Mouse (Mus musculus): Measurements from ENCODE around the gene Whrn.

DNA sequence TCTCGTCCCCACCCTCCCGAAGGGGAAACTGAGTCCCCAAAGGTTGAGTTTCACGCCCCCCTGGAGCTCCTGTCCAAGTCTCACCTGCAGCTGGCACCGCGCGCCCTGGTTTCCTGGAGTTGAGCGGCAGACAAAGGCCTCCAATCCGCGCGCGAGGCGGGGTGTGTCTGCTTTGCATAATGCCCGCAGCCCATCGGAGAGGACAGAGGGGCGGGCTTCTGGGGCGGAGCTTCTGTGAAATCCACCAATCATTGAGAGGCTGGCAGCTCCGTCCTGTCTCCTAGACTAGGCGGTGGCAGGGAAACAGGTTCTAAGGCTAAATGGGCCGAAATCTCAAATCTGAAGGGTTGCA, 85.2 kb downstream of the Whrn start:
- TF ChIP-seq CTCF (IDR thresholded peaks at IDR 0.05; ENCODE audit: insufficient read depth, low read depth, low read length) (no peak), POLR2A (IDR thresholded peaks at IDR 0.05; ENCODE audit: insufficient read depth, low read depth, low read length) (no peak)
